Mouse (Mus musculus): ENCODE data around the gene Slc15a3. TPM values are rescaled to one million over a fixed set of nuclear protein-coding genes. Genes with fewer than 3 reads are reported as not detected.

Gene Slc15a3
- total and polyA plus RNA-seq, 3 experiments, result 2.1 to 3.9 (median 2.3) TPM

DNA sequence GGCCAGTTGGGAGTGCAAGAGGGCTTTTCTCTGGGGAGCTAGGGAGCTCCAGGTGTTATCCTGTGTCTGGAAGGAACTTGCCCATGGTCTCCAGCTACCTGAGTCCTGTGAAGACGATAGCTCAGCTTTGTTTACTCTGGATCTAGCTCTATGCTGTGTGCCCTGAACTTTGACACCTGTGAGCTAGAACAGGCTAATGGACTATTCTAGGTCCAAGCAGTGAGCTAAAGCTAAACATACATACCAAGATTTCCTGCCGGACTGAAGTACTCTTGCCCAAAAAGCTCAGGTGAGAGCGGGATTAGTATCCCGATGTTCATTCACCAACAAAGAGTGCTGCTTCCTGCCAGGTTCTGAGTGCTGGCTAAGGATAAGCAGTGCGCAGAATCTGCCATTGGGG lies 65.0 kb downstream of the Slc15a3 start:
- no peaks in the 10 kb centered on the region for H3K27me3 ChIP-seq (ENCODE audit: control insufficient read depth, insufficient read depth, low read length)
- DNase-seq, result no peak
- H3K36me3 ChIP-seq (ENCODE audit: control insufficient read depth, insufficient read depth, low read length), result peaks cover 24% of the 10 kb centered on the region
- WGBS, result 66% methylated on average over 5 of the region's 5 CpGs
- intact Hi-C loops (cut with DNase I), result no loop called here
- no peaks in the 10 kb centered on the region for H3K79me2 ChIP-seq (replicated peaks; ENCODE audit: control insufficient read depth, insufficient read depth, low read length)
- no peak overlapping the region for H3K9ac ChIP-seq (ENCODE audit: low read depth, low read length)
- H3K27ac ChIP-seq, result peak overlapping the region; percentile 36
- no peak overlapping the region for H3K4me3 ChIP-seq
- peaks cover 8% of the 10 kb centered on the region for H3K4me1 ChIP-seq (ENCODE audit: control insufficient read depth, insufficient read depth, low read length)
- no peak for TF ChIP-seq POLR2A (IDR thresholded peaks at IDR 0.05; ENCODE audit: insufficient read depth, low read depth, low read length)
- no peak for TF ChIP-seq CTCF (IDR thresholded peaks at IDR 0.05)
- no peak for TF ChIP-seq EP300 (IDR thresholded peaks at IDR 0.05; ENCODE audit: insufficient read depth, low read depth, low read length)

DNA sequence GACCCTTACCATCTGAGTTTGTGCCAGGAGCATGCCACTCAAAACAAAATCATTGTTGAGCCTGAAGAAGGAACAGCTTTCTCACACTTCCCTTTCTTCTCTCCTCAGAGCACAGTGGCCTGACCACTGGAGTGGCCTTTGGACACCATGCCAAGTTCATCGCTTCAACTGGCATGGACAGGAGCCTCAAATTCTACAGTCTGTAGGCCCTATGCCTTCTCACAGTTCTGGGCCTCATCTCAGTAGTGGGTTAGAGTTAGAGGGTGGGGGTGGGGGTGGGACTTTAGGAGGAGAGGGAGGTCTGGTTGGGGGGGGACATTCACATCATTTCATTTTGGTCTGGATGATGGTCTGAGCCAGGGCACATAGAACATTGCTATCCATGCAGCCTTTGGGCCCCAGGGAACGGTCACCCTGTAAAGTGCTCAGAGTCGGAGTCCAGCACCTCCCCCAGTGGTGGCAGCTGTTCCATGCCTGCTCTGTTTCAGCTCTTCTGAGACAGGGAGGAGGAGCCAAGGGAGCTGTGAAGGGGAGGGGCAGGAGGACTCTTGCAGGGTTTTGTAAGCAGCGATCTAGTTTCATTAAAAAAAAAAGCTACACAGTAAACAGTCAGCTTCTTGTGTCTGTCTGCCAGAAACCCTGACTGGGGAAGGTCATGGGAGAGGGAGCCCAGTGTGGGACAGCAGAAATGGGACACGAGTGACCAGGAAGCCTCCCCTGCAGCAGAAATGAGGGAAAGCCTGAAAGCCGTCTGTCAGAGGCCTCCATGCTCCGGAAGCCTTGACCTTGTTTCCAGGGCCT lies 65.6 kb downstream of the Slc15a3 start:
- no peaks in the 10 kb centered on the region for H3K27me3 ChIP-seq (ENCODE audit: control insufficient read depth, insufficient read depth, low read length)
- peak; percentile 20; the same call in 1 of the 2 replicates for TF ChIP-seq CTCF (IDR thresholded peaks at IDR 0.05)
- TF ChIP-seq EP300 (IDR thresholded peaks at IDR 0.05; ENCODE audit: insufficient read depth, low read depth, low read length), result no peak
- 0 out of 2 replicates have a peak, but pooled peaks have one; percentile 9 for TF ChIP-seq POLR2A (IDR thresholded peaks at IDR 0.05; ENCODE audit: insufficient read depth, low read depth, low read length)
- peaks cover 10% of the 10 kb centered on the region for H3K4me1 ChIP-seq (ENCODE audit: control insufficient read depth, insufficient read depth, low read length)
- intact Hi-C loops (cut with DNase I), result no loop called here
- peak overlapping the region; percentile 77 for H3K27ac ChIP-seq
- no peaks in the 10 kb centered on the region for H3K79me2 ChIP-seq (replicated peaks; ENCODE audit: control insufficient read depth, insufficient read depth, low read length)
- WGBS, result 14% methylated on average over 7 of the region's 7 CpGs
- peaks cover 18% of the 10 kb centered on the region for H3K36me3 ChIP-seq (ENCODE audit: control insufficient read depth, insufficient read depth, low read length)
- peak; percentile 73 to 83 for DNase-seq
- H3K9ac ChIP-seq (ENCODE audit: low read depth, low read length), result no peak overlapping the region
- no peak overlapping the region for H3K4me3 ChIP-seq

DNA sequence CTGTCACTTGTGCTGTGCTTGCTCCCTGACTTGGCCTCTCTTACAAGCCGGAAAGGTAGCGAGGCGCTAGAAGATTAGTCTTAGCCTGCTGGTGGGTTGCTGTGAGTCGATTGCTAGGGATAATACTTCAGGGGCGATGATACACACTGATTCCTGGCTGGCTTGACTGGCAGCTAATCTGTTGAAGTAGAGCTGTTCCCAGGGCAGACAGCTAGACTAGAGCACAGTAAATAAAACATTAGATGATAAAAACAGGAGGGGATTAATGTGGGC lies 66.1 kb downstream of the Slc15a3 start:
- peaks cover 10% of the 10 kb centered on the region for H3K4me1 ChIP-seq (ENCODE audit: control insufficient read depth, insufficient read depth, low read length)
- 35% methylated on average over 5 of the region's 5 CpGs for WGBS
- no peaks in the 10 kb centered on the region for H3K27me3 ChIP-seq (ENCODE audit: control insufficient read depth, insufficient read depth, low read length)
- H3K9ac ChIP-seq (ENCODE audit: low read depth, low read length), result no peak overlapping the region
- intact Hi-C loops (cut with DNase I), result no loop called here
- peaks cover 18% of the 10 kb centered on the region for H3K36me3 ChIP-seq (ENCODE audit: control insufficient read depth, insufficient read depth, low read length)
- no peak for TF ChIP-seq EP300 (IDR thresholded peaks at IDR 0.05; ENCODE audit: insufficient read depth, low read depth, low read length)
- TF ChIP-seq CTCF (IDR thresholded peaks at IDR 0.05), result no peak
- no peak for TF ChIP-seq POLR2A (IDR thresholded peaks at IDR 0.05; ENCODE audit: insufficient read depth, low read depth, low read length)
- DNase-seq, result no peak
- H3K4me3 ChIP-seq, result no peak overlapping the region
- H3K79me2 ChIP-seq (replicated peaks; ENCODE audit: control insufficient read depth, insufficient read depth, low read length), result no peaks in the 10 kb centered on the region
- H3K27ac ChIP-seq, result peak overlapping the region; percentile 77

DNA sequence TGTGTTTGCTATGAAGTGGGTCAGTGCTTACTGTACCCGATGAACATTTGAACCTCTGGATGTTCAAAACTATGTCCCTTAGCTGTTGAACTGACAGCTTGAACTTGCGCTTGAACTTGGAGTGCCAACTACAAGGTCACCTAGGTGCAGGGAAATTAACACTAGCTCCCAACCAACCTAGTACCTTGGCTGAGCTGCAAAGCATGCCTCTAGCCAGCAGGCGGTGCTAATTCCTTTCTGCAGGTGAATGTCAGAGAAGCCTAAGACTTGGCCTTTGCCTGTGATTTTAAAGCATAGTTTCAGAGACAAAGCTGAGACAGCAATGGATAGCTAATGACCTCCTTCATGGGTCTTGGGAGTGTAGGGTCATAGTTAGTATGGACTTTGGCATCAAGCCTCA lies 68.4 kb downstream of the Slc15a3 start:
- peaks cover 10% of the 10 kb centered on the region for H3K4me1 ChIP-seq (ENCODE audit: control insufficient read depth, insufficient read depth, low read length)
- H3K9ac ChIP-seq (ENCODE audit: low read depth, low read length), result no peak overlapping the region
- H3K4me3 ChIP-seq, result no peak overlapping the region
- H3K27me3 ChIP-seq (ENCODE audit: control insufficient read depth, insufficient read depth, low read length), result no peaks in the 10 kb centered on the region
- peaks cover 11% of the 10 kb centered on the region; the same call in 1 of the 2 replicates for H3K36me3 ChIP-seq (ENCODE audit: control insufficient read depth, insufficient read depth, low read length)
- intact Hi-C loops (cut with DNase I), result loop anchor here (2.0 kb wide), 1 partner anchor 51 kb away; no protein-coding TSS in a partner anchor
- peak; percentile 37 to 51 for DNase-seq
- H3K79me2 ChIP-seq (replicated peaks; ENCODE audit: control insufficient read depth, insufficient read depth, low read length), result no peaks in the 10 kb centered on the region
- TF ChIP-seq EP300 (IDR thresholded peaks at IDR 0.05; ENCODE audit: insufficient read depth, low read depth, low read length), result peak; percentile 63; the same call in 1 of the 2 replicates
- no peak for TF ChIP-seq POLR2A (IDR thresholded peaks at IDR 0.05; ENCODE audit: insufficient read depth, low read depth, low read length)
- TF ChIP-seq CTCF (IDR thresholded peaks at IDR 0.05), result peak; percentile 85
- H3K27ac ChIP-seq, result no peak overlapping the region
- 40% methylated on average over 3 of the region's 3 CpGs for WGBS

Other genes with a start within 250 kb of the Slc15a3 start
- 100 to 1,000 TPM; 133 to 153 TPM for gene Ddb1, start 234.4 kb upstream of the Slc15a3 start, total RNA-seq (2021)
- gene Ddb1, start 234.4 kb upstream of the Slc15a3 start, polyA plus RNA-seq (2012; rRNA removed), result 71.1 and 114 TPM in 2 replicates
- 1 to 10 TPM; 8.2 to 9.6 TPM for gene Tkfc, start 234.1 kb upstream of the Slc15a3 start, total RNA-seq (2021)
- 7.4 and 9.1 TPM in 2 replicates for gene Tkfc, start 234.1 kb upstream of the Slc15a3 start, polyA plus RNA-seq (2012; rRNA removed)
- not detected for gene Vwce, start 205.5 kb upstream of the Slc15a3 start, total RNA-seq (2021)
- not detected in 2 replicates for gene Vwce, start 205.5 kb upstream of the Slc15a3 start, polyA plus RNA-seq (2012; rRNA removed)
- gene Pga5, start 161.7 kb upstream of the Slc15a3 start, total RNA-seq (2021), result not detected
- gene Pga5, start 161.7 kb upstream of the Slc15a3 start, polyA plus RNA-seq (2012; rRNA removed), result not detected in 2 replicates
- gene Vps37c, start 151.0 kb upstream of the Slc15a3 start, total RNA-seq (2021), result 10 to 100 TPM; 18.6 to 20.7 TPM
- gene Vps37c, start 151.0 kb upstream of the Slc15a3 start, polyA plus RNA-seq (2012; rRNA removed), result 23.7 and 24.6 TPM in 2 replicates
- gene Cd5, start 100.7 kb upstream of the Slc15a3 start, total RNA-seq (2021), result under 1 TPM; 0.11 to 0.26 TPM
- gene Cd5, start 100.7 kb upstream of the Slc15a3 start, polyA plus RNA-seq (2012; rRNA removed), result 0.35 and 0.80 TPM in 2 replicates
- under 1 TPM in 1 of 2 experiments, not detected in 1; 0.07 TPM for gene Cd6, start 9.7 kb upstream of the Slc15a3 start, total RNA-seq (2021)
- gene Cd6, start 9.7 kb upstream of the Slc15a3 start, polyA plus RNA-seq (2012; rRNA removed), result 0.44 and 0.76 TPM in 2 replicates
- 10 to 100 TPM; 10.7 to 12.0 TPM for gene Tmem132a, start 30.2 kb downstream of the Slc15a3 start, total RNA-seq (2021)
- gene Tmem132a, start 30.2 kb downstream of the Slc15a3 start, polyA plus RNA-seq (2012; rRNA removed), result 11.1 and 11.5 TPM in 2 replicates
- gene Tmem109, start 42.3 kb downstream of the Slc15a3 start, total RNA-seq (2021), result 100 to 1,000 TPM; 101 to 109 TPM
- gene Tmem109, start 42.3 kb downstream of the Slc15a3 start, polyA plus RNA-seq (2012; rRNA removed), result 160 and 196 TPM in 2 replicates
- 100 to 1,000 TPM; 216 to 243 TPM for gene Prpf19, start 55.5 kb downstream of the Slc15a3 start, total RNA-seq (2021)
- 432 and 512 TPM in 2 replicates for gene Prpf19, start 55.5 kb downstream of the Slc15a3 start, polyA plus RNA-seq (2012; rRNA removed)
- gene Zp1, start 80.9 kb downstream of the Slc15a3 start, total RNA-seq (2021), result not detected
- not detected in 2 replicates for gene Zp1, start 80.9 kb downstream of the Slc15a3 start, polyA plus RNA-seq (2012; rRNA removed)
- not detected for gene Ptgdr2, start 97.4 kb downstream of the Slc15a3 start, total RNA-seq (2021)
- 0.09 and 0.10 TPM in 2 replicates for gene Ptgdr2, start 97.4 kb downstream of the Slc15a3 start, polyA plus RNA-seq (2012; rRNA removed)
- 1 to 10 TPM; 6.9 to 7.1 TPM for gene Ccdc86, start 109.5 kb downstream of the Slc15a3 start, total RNA-seq (2021)
- gene Ccdc86, start 109.5 kb downstream of the Slc15a3 start, polyA plus RNA-seq (2012; rRNA removed), result 3.0 and 3.1 TPM in 2 replicates
- not detected for gene Ms4a10, start 134.9 kb downstream of the Slc15a3 start, total RNA-seq (2021)
- not detected in 2 replicates for gene Ms4a10, start 134.9 kb downstream of the Slc15a3 start, polyA plus RNA-seq (2012; rRNA removed)
- gene Ms4a15, start 153.5 kb downstream of the Slc15a3 start, total RNA-seq (2021), result not detected
- not detected in 2 replicates for gene Ms4a15, start 153.5 kb downstream of the Slc15a3 start, polyA plus RNA-seq (2012; rRNA removed)
- gene Ms4a18, start 178.3 kb downstream of the Slc15a3 start, total RNA-seq (2021), result not detected
- gene Ms4a18, start 178.3 kb downstream of the Slc15a3 start, polyA plus RNA-seq (2012; rRNA removed), result not detected in 2 replicates
- gene Ms4a8a, start 241.4 kb downstream of the Slc15a3 start, total RNA-seq (2021), result 1 to 10 TPM; 2.2 to 2.4 TPM
- gene Ms4a8a, start 241.4 kb downstream of the Slc15a3 start, polyA plus RNA-seq (2012; rRNA removed), result 1.1 and 1.7 TPM in 2 replicates